Comparison of ENCODE assay signal across 8 mouse cellular contexts in genomic region chr12:59129592-59129991, GRCm38 (mm10). TPM values are rescaled to one million over a fixed set of nuclear protein-coding genes. Genes with fewer than 3 reads are reported as not detected.
DNase-seq lines count a peak whose midpoint lies in the region; TF ChIP-seq lines count a peak whose summit lies in the region.

No protein-coding gene starts in this region.

- TF ChIP-seq POLR2A in embryonic fibroblast, embryonic 13.5 days (IDR thresholded peaks at IDR 0.05; ENCODE audit: low read depth, low read length): peak; percentile 66

- DNase-seq in layer of hippocampus, adult 2 months (ENCODE audit: low spot score in 2 of 2): peak; percentile 20 to 39
- no peak for DNase-seq in layer of hippocampus, adult 11-12 months (ENCODE audit: low spot score)
- DNase-seq in adrenal gland, postnatal 10 days: peak; percentile 73
- DNase-seq in heart, postnatal 10 days: peak; percentile 75 to 76
- DNase-seq in kidney, postnatal 4 days: peak; percentile 44 to 58
- DNase-seq in mesoderm, embryonic 11.5 days (ENCODE audit: low read depth, low spot score): peak; percentile 43
- DNase-seq in yolk sac, embryonic 10.5 days (ENCODE audit: low spot score): peak; percentile 47

- peaks cover 7% of the 10 kb centered on the region; the same call in 1 of the 2 replicates for H3K4me1 ChIP-seq in embryonic fibroblast, embryonic 13.5 days (ENCODE audit: control insufficient read depth, insufficient read depth, low read length)

- peak; percentile 64 for TF ChIP-seq CTCF in layer of hippocampus, adult 2 months (conservative IDR thresholded peaks at IDR 0.05)
- no peak for TF ChIP-seq CTCF in embryonic fibroblast, embryonic 13.5 days (IDR thresholded peaks at IDR 0.05; ENCODE audit: borderline replicate concordance, insufficient read depth, low read length)

- peak overlapping the region; percentile 99 for H3K27ac ChIP-seq in layer of hippocampus, adult 2 months
- peak overlapping the region; percentile 71 for H3K27ac ChIP-seq in embryonic fibroblast, embryonic 13.5 days (ENCODE audit: insufficient read depth, low read length)

- intact Hi-C loops in heart, postnatal 10 days (cut with DNase I): loop anchor here (2.0 kb wide), 1 partner anchor 69 kb away; the partner anchor contains the start of gene Trappc6b

- H3K4me3 ChIP-seq in layer of hippocampus, adult 2 months: peak overlapping the region; percentile 92
- peak overlapping the region; percentile 88 for H3K4me3 ChIP-seq in embryonic fibroblast, embryonic 13.5 days (ENCODE audit: insufficient read depth, low read length)

RNA-seq across cellular contexts. Expression of gene Mia2, which starts 34.0 kb away (rescaled TPM):
- total RNA-seq in layer of hippocampus, adult 2 months (2021): 10 to 100 TPM; 47.3 to 52.6 TPM
- total RNA-seq in adrenal gland, postnatal 10 days (2021): 10 to 100 TPM; 86.8 to 88.6 TPM
- 72.2 and 75.9 TPM in 2 replicates for polyA plus RNA-seq in embryonic fibroblast, embryonic 13.5 days (2011; ENCODE audit: insufficient read length, low read depth, missing spikeins)
- total RNA-seq in heart, postnatal 10 days (2021): 10 to 100 TPM; 62.8 to 65.1 TPM
